Mouse (Mus musculus): ENCODE measurements around the gene Stx8.

Gene Stx8

DNA sequence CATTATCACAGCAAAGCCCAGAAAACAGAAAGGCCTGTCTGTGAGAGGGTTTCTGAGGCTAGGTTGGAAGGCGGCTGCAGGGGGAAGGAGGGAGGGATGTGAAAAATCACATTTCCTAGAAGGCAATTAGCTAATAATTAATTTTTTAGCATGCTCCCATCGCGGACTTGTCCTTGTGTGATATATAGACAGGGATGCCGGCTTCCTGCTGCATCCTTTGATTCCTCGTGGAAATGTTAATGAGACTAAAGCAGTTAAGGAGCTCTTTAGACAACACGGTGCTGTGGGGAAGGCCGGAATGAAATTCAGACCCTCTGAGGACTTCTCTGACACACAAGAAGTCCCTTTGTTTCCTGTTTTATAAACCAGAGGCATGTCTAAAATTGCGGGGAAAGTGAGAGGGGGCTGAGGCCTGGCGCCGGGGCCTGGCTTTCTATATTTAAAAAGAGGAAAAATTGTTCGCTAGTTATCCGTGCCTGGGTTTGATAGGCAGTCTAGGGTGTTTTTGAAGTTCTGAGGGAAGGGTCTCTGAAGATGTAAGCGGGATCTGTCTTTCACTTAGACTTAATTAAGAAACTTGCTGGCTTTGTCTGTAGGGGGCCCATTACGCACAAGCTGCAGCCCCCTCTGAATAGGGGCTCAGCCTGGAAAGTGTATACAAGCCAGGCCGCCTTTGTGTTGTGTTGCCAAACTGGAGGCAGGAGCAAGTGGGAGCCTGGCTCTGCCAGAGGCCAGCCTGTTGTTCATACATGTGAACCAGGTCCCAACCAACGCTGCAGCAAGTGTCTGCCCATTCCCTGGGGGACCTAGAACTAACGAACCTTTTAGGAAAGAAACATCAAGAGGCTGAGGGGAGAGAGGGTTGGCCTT, 179.8 kb downstream of the Stx8 start:
- DNase-seq (ENCODE audit: low spot score) = no peak

DNA sequence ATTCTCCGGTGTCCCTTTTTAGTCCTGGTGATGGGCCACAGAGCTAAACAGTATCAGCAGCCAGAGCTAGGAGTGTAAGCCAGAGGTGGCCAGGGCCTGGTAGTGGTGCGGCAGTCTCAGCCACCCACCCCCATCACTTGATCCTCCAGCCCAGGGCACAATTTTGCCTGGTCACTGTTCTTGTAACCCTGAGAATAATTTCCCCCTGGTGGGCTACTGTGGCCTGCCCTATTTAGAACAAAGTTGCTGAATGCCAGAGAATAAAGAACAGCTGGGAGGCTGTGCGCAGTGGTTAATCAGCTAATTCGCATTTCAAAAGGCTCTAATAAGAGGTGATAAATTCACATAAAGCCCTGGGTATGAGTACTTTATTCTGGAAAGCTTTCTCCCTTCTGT, 180.5 kb downstream of the Stx8 start:
- no peak for DNase-seq (ENCODE audit: low spot score)

DNA sequence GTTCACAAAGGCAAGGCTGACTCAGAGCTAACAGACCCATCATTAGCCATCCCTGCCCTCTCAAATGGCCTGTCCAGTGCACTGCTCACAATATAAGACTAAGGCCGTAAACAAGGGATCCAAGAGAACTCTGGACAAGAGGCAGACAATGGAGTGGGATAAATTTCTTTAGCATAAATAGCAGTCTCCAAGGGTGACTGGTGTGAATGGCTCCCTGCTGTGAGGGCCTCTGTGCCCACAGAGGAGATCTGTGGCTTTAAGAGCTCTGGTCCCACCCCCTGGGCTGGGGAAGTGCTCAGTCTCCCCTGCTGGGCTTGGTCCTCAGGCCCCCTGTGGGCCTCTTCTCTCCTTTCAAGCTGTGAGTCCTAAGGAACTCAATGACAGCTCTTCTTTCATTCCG, 184.9 kb downstream of the Stx8 start:
- DNase-seq (ENCODE audit: low spot score) = no peak

DNA sequence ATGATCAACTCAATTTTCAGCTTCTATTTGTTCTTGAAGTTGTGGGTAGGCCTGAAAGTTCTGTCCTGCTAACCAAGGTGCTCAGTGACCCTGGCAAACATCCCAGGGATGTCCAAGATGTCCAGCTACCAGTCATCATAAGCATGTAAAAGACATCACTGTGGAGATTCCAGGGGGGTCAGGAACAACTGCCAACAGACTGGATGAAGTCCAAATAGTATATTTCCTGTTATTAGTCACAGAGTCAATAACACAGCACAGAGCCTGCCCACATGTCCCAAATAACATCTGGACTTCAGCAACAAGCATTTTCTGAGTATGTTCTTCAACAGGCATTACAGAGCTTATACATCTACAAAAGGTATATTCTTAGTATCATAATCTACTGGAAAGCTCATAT, 189.8 kb downstream of the Stx8 start:
- DNase-seq (ENCODE audit: low spot score) = no peak

DNA sequence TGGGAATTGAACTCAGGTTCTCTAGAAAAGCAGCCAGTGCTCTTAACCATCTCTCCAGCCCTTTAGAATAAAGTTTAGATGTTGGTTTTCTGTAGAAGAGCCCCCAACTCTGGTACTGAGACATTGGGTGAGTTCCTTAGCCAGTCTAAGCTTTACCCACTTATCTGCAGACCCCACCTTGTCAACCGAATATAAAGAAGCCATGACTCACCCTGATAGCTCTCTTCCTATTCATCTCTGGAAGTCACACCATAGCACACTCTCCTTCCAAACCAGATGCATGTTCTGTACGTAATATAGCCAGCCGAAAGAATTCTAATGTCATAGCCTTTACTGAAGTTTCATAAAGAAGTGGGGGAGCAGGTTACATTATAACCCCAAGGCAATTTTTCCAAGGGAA, 192.2 kb downstream of the Stx8 start:
- no peak for DNase-seq (ENCODE audit: low spot score)

DNA sequence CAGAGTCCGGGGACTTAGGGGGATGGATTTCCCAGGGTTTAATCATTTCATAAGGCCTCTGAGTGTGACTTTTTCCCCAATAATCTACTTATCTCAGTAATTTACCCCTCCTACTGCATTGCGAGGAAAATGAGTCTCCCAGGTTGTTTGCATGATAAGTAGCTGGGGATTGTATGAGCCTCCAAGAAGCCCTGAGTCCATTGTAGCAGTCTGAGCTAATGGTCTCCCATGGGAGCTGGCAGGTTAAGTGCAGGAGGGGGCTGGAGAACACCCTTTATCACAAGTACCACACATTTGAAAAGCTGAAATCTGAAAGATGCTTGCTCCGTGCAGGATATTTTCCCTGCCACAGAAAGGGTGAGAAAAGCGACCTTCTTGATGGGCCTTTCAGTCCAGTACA, 193.9 kb downstream of the Stx8 start:
- no peak for DNase-seq (ENCODE audit: low spot score)

DNA sequence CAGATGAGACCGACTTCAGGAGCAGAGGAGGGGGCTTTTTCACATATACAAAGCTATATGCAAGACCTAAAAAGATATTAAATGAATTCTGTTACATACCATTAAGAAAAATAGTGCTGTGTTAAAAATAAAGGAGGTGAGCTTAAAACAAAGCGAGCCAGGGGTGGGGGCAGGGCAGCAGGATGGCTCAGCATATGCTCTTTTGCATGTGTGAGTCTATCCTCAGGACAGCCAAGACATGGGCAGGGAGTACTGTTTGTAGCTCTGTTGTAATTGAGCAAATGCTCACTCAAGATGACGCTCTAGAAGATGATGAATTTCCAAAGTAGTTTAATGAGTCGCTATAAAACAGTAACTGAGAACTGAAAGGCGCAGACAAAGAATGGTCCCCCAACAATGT, 198.4 kb downstream of the Stx8 start:
- no peak for DNase-seq (ENCODE audit: low spot score)

DNA sequence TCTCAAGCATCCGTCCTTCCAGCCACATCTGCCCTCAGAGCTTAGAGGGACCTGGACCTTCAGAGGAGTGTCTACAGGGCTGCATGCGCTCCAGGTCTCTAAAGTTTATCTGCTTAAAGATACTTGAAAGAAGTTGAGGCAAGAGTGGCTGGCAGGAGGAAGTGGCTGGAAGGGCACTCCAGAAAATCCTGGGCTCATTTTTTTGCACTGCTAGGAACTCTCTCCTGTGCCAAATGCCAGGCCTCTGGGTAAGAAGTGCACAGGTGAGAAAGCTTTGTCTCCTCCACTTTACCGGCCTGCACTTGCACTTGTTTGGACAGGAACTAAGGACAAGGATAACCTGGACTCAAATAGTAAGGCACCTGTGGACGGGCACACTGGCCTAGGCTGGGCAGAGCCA, 202.4 kb downstream of the Stx8 start:
- no peak for DNase-seq (ENCODE audit: low spot score)

DNA sequence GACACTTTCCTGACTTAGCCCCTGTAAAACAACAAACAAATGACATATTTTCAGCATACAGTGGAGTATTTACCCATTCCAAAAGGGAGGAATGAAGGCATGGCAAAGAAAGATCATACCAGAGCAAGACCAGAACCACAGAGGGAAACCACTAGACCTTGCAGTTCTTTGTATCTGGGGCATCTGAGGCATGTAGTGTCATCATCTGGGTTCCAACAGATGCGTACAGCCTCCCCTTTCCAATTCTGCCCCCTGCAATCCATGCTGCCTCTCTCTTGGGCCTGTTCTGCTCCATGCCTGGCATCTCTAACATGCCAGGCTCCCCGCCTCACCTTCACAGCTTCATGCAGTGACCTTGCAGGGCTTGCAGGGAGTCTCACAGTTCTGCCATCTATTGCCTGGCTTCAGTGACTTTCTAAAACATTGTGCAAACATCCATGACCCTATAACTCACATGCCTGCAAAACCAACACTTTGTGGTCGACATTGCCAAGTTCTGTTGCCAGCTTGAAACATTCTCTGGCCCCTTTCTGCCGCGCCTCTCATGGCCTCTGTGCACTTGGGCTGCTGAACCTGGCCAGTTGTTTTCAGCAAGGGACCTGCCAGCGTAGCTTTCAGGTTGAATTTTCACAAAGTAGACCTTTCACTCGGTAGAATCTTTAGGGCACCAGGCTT, 206.1 kb downstream of the Stx8 start:
- no peak for DNase-seq (ENCODE audit: low spot score)

DNA sequence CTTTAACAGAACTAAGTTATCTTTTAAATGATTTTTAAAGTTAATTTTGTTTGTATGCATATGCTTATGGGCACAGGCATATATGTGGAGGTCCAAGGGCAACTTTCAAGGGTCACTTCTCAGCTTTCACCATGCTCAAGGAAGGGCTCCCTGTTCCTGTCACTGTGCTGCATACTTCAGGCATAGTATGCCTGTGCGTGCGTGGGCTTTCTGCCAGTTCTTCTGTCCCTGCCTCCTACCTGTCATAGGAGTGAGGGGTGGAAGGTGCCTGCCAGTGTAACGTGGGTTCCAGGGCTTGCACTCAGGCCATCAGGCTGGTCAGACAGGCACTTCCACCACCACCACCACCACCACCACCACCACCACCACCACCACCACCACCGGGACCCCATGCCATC, 206.7 kb downstream of the Stx8 start:
- no peak for DNase-seq (ENCODE audit: low spot score)

DNA sequence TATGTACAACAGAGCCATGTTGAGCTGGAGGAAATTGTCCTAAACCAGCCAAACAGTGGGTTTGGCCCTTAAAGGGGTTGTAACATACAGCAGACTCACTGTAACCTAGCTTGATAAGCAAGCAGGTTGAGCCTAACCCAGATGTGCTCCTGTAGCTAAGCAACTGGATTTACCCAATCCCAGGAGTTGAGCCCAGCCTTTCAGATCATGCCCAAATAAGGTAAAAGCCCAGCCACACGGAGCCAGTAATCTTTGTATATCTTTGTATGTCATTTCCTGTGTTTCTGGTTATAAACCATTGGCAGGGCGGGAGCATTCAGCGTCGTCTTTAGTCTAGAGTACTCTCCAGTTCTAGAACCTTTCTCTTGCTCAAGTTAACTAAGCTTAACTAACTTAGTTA, 210.6 kb downstream of the Stx8 start:
- DNase-seq (ENCODE audit: low spot score) = no peak

DNA sequence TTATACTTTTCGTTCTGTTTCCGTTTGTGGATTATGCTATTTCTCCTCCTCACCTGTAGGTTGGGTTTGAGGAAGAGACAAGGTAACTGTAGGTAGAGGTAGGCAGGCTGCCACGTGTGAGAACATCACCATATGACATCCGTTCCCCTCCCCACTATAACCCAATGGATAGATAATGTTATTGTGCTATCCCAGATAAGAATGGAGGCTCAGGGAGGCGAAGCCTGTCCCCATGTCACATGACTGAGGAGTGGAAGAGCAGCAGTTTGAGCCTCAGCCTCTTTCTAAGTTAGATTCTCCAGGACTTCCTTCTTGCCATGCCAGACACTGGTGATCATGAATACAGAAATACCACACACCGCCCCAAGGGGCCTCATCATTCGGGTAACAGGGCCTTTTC, 211.4 kb downstream of the Stx8 start:
- DNase-seq (ENCODE audit: low spot score) = no peak

DNA sequence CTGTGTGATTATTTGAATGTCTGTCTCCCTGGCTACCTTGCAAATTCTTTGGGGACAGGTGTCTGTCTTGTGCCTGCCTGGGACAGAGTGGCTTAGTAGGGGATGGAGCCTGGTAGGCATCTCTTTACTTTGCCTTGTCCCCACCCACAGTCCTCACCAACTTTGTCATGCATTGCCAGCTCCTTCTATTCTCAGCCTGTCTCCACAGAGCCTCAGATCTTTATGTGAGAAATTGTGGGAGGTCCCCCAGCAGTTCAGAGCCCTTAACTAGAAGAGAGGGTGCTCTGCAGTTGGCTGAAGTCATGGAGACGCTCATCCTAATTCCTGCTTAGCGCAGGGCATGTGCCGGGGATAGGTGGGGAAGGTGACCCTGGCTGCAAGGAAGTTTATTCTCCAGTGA, 219.7 kb downstream of the Stx8 start:
- no peak for DNase-seq (ENCODE audit: low spot score)

DNA sequence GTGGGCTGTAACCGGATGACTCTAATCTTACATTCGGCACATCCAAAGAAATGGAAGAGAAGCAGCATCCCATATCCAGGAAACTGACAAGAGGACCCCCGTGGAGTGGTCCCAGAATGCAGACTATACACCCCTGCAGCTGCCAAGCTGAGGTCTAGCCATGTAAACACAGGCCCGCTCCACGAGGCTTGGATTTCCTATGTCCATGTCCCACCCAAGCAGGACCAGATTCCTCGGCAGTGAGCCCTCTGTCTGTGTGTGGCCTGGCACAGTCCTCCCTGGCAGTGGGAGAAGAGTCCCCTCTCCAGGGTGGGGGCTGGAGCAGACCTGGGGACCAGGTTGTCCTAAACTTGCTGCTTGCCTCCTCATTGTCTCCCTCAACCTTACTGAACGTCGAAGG, 221.2 kb downstream of the Stx8 start:
- no peak for DNase-seq (ENCODE audit: low spot score)

DNA sequence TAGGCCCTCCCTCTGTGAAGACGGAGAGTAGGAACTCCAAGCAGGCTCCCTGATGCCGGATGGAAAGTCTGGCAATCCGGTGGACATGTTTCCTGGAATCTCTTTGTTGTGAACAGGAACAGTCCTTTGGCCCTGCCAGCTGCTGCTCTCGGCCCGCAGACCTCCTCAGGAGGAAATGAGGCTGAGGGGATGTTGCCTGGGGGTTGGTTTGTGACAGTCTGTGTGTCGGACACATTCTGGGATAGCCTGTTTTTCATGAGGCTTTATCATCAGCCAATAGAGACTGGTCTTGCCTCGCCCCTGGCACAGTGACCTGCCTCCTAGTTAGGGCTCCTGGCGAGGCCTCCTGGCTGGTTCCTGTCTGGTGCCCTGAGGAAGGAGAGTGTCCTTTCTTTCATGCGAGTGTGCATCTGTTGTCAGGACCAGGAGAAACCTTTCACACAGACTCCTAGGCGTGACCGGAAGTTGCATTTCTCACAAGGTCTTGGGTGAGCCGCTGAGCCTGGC, 222.8 kb downstream of the Stx8 start:
- no peak for DNase-seq (ENCODE audit: low spot score)

DNA sequence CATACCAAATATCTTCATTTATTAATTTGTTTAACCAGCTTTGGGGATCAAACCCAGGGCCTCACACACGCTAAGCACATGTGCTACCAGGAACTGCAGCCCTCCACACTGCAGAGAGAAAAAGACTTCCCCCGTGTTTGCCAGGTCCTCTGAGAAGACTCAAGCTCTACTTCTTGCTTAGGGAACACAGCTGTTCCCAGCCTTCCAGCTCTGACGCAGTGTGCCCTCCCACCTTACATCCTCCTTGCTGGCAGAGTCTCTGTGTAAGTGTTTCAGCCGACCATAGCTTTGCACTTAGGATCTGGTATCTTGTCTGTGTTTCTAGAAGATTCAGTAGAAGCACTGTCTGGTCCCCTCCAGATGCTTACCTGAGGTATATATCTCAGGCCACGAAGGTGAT, 224.9 kb downstream of the Stx8 start:
- no peak for DNase-seq (ENCODE audit: low spot score)

DNA sequence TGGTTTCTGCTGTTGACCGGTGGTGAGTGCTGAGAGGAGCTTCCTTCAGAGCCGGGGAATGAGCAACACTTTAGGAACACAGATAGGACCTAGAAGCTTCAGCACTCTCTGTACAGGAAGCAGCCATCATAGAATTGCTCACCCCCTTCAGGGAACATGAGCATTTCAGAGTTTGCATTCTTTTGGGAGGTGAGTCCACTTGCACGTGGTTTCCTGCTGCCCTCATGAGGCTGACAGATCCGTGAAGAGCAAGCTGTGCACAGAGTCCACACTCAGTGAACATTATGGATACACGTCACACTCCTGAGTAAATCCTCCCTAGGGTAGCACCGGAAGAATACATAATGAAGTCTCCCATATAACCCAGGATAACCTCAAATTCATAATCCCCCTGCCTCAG, 229.2 kb downstream of the Stx8 start:
- no peak for DNase-seq (ENCODE audit: low spot score)

DNA sequence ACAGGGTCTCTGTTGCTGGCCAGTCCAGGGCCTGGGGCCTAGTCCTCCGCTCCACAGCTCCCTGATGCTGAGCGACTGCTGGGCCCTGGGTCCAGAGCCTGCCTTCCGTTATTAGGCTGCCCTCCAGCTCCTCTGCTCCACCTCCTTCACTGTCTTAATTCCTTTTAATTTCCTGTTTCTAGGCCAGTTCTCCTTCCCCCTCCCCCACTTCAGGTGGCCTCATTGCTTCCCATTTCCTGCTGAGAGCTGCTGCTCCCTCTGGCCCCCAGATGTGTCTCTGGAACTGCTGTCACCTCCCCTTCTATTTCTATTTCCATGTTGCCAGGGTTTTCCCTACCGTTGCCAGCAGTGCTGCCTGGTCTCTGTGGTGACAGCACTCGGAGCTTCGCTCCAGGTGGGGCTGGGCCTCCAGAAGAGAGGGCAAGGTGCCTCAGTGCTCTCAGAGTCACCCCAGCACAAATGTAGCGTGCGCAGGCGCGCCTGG, 229.7 kb downstream of the Stx8 start:
- DNase-seq (ENCODE audit: low spot score) = no peak

DNA sequence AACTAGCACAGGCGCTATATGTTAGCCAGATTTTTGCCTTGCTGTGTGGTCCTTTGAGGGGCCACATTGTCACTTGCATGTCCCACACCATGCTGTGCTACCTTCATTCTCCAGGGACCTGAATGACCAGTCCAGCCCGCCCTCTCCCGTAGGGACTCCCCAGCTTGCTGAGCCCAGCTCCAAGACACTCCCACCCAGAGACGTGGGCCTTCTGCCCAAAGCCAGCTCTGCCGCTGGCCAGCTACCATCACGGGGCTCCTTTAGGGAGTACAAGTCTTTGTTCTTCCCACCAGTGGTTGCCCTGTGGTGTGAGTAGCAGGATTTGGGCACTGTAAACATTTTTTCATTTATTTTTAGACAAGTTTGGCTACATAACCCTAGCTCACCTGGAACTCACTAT, 230.6 kb downstream of the Stx8 start:
- no peak for DNase-seq (ENCODE audit: low spot score)

DNA sequence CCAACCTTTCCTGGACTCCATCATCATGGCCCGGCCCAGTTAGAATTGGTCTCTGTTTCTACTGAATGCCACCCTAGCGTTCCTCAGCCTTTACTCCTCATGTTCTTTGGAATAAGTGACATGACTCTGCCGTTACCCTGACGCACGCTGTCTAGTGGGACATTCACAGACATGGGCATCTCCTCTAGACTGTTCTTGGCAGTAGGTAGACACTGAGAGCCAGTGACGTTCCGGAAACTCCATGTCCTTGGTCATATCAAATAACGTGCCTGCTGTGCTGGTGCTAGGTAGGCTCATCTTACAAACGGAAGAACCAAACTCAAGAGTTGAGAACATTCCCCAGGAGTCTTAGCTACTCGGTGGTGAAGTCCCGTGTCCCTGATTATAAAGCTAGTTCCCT, 231.5 kb downstream of the Stx8 start:
- DNase-seq (ENCODE audit: low spot score) = no peak

DNA sequence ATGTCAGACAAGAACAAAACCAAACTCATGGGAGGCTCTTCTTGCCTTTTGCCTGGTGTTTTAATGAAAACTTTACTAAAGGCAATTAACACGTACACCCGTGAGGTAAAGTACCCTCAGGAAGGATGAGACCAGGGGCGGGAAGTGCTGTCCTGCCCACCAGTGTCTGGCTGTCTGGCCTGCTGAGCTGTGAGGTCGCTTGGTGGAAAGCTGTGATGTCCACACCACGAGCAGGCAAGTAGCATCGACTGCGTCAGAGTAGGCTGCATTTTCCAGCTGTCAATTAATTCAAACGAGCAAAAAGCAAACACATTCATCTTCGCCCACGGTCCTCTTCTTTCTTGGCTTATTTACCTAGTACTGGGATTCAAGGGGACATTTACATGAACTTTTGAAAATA, 232.7 kb downstream of the Stx8 start:
- DNase-seq (ENCODE audit: low spot score) = no peak

DNA sequence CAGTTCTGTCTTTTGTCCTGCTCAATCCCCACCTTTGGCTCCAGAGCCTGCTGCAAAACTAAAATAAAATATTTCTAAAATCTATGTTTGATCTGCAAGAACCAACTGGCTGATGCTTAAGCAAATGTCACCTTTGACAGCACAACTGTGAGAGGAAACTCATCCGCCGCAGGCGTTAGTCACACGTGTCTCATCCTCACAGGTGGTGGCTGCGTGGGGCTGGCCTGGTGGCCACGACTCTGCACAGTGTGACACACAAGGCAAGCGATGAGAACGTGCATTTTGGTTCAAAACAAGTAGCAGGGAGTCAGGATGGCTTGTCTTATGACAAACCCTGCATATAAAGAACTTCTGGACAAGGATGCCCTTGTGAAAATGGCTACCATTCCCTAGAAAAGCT, 233.1 kb downstream of the Stx8 start:
- DNase-seq (ENCODE audit: low spot score) = no peak

DNA sequence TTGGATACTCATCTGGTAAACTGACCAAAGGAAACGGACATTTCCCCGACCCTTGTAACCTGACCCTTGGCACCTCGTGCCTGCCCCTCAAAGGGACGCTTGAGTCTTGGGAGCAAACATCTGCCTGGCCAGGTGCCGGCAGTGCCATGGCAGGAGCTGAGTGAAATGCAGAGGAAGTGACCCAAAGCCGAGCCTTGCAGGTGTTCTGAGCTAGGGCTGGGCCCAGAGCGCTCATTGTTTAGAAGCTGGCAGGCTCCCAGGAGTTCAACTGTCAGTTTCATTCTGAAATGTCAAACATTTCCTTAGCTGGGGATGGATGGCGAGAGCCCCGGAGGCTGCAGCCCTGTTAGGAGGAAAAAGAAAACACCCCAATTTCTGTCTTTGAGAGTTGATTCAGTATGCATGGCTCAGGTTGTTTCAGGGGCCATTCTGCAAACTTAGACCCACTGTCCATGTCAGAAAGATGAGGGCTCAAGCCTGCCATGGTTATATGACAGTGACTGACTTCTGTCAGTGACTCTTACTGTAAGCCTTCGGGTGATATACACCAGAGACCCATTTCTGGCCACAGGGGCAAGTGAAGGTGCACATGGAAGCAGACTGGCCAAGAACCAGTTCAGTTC, 233.9 kb downstream of the Stx8 start:
- DNase-seq (ENCODE audit: low spot score) = no peak

All from testis, postnatal 10 days (tissue).